Mouse (Mus musculus) testis, adult 2 months (tissue): ENCODE data around the gene Lonp2.

ENCODE experiments used
- CTCF ChIP-seq: fragments of 200-500 bp; IDR thresholded peaks from 2 replicates; pipeline ENCODE4 v1.5.1; 2012; ENCODE audit warnings: low read depth, mild to moderate bottlenecking, inconsistent platforms, low read length, moderate library complexity; ENCODE audit not compliant: control insufficient read depth, insufficient read depth, insufficient replicate concordance
- POLR2A ChIP-seq: fragments of 200-500 bp; IDR thresholded peaks from 2 replicates; pipeline ENCODE4 v1.6.1; 2012; ENCODE audit warnings: low read depth, mild to moderate bottlenecking, inconsistent platforms, low read length, moderate library complexity; ENCODE audit not compliant: control insufficient read depth

GRCm38 (mm10) chr8:86768499-86768898 lies 144.7 kb downstream of the Lonp2 start:
- TF ChIP-seq CTCF = no peak
- no peak for TF ChIP-seq POLR2A
